Mouse (Mus musculus): Measurements from ENCODE around the gene Rps15. TPM values are rescaled to one million over a fixed set of nuclear protein-coding genes. Genes with fewer than 3 reads are reported as not detected.

The Rps15 gene
- total RNA-seq, 2 experiments from 2014 or later: 784 to 803 TPM

DNA sequence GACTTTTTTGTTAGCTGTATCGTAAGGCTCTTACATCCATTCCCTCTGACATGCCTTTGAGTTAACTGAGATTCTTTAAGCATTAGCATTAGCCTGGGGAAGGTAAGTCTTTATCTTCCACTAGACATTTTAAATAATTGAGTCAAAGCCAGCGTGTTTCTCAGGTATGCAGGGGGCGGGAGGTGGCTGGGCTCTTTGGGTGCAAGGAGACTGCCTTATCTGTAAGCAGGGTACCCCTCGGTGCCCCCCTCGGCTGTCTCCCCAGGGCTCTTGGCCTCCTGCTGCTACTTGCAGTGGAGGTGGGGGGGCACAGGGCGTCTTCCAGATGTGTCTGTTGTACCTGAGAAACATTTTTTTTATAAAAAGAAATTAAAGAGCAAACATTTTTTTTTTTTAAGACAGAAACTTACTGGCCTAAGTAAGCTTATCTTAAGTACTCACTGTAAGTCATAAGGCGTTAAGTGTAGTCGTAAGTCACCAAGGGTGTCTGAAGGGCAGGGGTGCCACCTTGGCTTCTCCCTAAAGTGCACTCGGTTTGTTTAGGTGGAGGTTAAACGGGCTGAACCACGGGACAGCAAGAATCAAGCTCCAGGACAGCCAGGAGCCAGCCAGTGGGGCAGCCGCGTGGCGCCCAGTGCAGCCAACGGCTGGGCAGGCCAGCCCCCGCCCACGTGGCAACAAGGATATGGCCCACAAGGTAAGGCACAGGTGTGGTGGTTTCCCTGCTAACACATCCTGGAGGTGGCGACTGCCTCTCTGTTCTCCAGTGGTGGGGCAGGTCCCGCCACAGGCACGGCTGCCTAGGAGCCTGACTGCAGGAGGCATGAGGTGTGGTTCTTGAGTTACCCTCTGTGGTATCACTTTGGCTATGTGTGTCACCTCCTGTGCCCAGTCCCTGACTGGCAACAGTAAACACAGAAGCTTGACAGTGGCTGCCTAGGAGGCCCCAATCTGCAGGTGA, 9.5 kb upstream of the Rps15 start:
- no peak for DNase-seq (ENCODE audit: extremely low spot score in 1 of 2, low spot score in 2 of 2)
- intact Hi-C loops (cut with DNase I): no loop called here

DNA sequence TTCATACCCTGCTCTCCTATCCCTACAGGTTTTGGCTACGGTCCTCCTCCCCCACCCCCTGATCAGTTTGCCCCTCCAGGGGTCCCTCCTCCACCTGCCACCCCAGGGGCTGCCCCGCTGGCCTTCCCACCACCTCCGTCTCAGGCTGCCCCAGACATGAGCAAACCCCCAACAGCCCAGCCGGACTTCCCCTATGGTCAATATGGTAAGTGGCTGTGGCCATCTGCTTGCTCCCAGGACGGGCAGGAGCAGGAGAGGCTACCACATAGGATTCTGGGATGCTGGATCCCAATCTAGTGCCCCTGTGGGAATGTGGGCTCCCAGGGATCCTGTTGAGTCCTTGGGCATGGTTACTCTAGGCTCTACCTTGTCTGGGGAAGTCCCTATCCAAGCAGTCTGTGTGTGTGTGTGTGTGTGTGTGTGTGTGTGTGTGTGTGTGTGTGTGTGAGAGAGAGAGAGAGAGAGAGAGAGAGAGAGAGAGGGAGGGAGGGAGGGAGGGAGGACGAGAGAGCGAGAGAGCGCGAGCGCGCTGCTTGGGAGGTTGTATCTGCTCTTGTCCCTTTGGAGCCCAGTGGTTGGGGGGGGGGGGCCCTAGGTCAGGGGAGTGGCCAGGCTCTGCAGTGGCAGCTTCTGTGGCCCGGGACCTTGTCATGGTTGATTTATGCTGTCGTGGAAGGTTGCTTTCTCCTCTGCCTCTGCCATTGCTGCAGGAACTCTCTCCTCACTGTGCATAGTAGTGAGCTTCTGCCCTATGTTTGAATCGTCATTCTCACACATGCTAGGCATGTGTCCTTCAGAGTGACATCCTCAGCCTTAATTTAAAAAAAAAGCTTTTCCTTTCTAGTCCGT, 6.8 kb upstream of the Rps15 start:
- intact Hi-C loops (cut with DNase I): no loop called here

DNA sequence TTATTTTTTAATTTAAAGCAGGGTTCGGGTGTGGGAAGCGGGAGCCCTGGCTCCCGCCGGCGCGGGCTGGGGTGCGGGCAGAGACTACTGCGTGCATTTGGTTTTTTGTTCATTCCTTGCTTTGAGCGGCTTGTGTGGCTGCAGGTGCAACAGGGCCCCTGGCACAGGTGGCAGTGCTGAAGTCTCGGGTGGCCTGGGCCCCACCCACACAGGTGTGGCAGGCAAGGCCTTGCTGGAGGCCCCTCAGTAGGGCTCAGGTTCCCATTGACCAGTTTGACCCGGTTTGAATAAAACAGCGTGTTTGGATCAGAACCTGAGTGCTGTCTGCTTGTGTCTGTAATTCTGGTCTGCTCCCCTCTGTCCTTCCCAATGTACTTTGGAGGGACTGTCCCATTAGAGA, 4.2 kb upstream of the Rps15 start:
- no peak for DNase-seq (ENCODE audit: extremely low spot score in 1 of 2, low spot score in 2 of 2)
- intact Hi-C loops (cut with DNase I): no loop called here

More for the DNA sequence above, 6.8 kb upstream of the Rps15 start:
- DNase-seq (ENCODE audit: extremely low spot score in 1 of 2, low spot score in 2 of 2): no peak

DNA sequence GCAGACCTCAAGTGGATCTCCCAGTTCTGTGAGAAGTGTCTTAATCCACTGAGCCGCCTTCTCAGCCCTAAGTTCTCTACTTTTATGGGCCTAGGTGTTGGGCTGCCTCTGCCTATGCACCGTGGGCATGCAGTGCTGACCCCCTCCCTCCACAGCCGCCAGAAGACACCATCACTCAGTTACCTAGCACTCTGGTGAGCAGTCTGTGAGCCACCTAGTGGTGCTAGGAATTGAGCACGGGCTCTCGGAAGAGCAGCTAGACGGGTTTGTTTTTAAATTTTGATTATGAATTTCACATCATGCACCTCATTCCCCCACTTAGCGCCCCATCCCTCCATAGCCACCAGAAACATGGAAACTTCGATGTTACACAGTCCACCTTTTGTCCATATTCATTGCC, 3.6 kb upstream of the Rps15 start:
- no peak for DNase-seq (ENCODE audit: extremely low spot score in 1 of 2, low spot score in 2 of 2)
- intact Hi-C loops (cut with DNase I): no loop called here

DNA sequence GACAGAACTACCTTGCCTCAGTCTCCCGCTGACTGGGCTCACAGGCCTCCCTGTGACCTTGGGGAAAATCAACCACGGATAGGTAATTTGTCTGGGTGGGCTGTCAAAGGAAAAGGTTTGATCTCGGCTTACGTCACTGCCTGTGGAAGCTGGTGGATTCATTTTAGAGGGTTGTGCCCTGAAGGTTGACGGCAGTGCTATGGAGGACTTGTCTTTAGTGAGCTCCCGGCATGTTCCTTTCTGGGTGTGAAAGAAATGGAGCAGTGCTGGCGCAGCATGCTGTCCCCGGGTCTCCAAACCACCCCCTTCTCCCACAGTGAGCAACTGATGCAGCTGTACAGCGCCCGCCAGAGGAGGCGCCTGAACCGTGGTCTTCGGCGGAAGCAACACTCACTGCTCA, 1.1 kb downstream of the Rps15 start:
- no peak for DNase-seq (ENCODE audit: extremely low spot score in 1 of 2, low spot score in 2 of 2)
- intact Hi-C loops (cut with DNase I): no loop called here

DNA sequence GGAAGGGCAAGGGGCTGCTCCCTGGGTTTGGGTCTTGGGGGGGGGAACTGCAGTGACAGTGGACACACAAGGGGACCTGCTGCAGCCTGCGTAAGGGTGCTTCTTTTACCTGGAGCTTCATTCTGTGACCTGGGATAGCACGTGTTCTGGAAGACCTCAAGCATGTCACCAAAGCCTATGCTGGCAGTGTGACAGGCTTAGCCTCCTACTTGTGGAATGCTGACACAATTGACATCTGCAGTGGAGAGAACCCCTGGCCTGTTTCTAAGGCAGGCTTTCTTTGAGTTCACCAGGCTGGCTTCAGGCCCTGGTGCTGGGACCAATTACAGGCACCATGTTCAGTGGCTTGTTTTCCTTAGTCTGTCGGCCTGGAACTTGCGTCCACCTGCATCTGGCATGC, 2.1 kb downstream of the Rps15 start:
- intact Hi-C loops (cut with DNase I): no loop called here
- no peak for DNase-seq (ENCODE audit: extremely low spot score in 1 of 2, low spot score in 2 of 2)

DNA sequence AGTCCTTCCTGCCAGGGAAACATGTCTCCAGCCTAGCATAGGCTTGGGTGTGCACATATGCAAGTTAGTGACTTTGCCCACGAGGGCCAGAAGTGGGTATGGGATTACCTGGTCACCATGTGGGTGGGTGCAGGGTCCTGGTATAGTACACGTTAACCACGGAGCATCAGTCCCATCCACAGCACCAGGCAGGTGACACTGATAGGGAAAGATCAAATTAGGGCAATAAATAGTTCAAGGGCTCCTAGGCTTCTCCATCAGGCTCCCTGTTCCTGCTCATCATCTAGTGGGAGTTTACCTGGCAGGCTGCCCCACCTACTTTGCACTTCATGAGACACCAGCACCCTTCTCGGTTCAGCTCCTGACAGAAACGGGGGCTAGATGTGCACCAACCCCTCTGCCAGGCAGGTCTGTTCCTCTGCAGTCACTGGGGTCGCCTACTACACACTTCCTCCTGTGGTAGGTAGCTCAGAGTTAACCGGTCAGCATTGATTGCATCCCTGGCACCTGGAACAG, 2.6 kb downstream of the Rps15 start:
- DNase-seq (ENCODE audit: extremely low spot score in 1 of 2, low spot score in 2 of 2): no peak
- intact Hi-C loops (cut with DNase I): no loop called here

DNA sequence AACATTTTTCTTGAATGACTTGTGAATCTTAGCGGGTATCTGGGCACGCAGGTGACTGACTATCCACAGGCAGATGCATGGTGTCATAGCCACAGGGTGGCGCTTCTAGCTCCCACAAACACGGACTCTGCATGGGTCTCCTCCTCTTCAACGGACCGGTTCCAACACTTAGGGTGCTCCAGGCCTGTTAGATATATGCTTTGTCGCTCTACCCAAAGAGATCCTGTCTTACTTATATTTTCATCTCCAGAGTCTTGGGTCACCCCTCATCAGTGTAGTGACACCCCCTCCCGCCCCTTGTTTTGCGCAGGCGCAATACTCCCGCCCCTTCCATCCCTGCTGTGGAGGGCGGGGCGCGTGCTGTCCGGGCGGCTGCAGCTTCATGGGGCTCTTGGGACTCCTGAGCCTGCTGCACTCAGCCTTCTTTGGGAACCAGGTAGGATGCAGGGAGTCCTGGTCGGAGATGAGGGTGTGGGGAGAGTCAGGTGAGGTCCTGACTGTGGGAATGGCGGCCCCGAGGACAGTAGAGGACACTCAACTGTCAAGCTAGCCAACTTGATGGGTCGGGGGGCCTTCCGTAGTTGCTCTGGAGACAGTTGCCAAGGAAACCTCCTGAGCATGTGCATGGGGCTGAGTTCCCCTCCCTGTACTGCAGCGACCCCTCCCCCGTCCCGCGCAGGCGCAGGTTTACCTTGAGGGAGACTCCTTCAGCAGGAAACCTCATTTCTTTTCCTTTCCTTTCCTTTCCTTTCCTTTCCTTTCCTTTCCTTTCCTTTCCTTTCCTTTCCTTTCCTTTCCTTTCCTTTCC, 3.6 kb downstream of the Rps15 start, which contains the start of gene Apc2:
TSS of gene Apc2 (plus strand) at position 360 of the 808 bp plus-strand sequence.
- intact Hi-C loops (cut with DNase I): no loop called here
- DNase-seq (ENCODE audit: extremely low spot score in 1 of 2, low spot score in 2 of 2): peak; percentile 79 to 83

DNA sequence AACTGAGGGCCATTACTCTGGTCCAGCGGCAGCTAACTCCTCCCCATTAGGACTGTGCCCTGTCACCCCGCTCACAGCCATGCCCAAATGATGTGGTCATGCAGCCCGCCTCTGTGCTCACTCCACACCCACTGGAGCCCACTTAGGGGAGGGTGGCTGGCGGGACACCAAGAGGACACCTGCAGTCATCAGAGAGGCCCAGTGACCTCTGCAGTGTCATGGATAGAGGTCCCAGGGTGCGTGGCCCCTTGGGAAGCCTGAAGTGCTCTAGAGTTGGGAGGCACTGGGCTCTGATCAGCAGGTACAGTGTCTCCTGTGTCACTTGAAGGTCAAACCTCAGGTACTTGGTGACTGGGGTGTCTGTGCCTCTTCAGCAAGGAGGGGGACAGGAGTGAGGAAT, 4.6 kb downstream of the Rps15 start:
- intact Hi-C loops (cut with DNase I): no loop called here
- no peak for DNase-seq (ENCODE audit: extremely low spot score in 1 of 2, low spot score in 2 of 2)

DNA sequence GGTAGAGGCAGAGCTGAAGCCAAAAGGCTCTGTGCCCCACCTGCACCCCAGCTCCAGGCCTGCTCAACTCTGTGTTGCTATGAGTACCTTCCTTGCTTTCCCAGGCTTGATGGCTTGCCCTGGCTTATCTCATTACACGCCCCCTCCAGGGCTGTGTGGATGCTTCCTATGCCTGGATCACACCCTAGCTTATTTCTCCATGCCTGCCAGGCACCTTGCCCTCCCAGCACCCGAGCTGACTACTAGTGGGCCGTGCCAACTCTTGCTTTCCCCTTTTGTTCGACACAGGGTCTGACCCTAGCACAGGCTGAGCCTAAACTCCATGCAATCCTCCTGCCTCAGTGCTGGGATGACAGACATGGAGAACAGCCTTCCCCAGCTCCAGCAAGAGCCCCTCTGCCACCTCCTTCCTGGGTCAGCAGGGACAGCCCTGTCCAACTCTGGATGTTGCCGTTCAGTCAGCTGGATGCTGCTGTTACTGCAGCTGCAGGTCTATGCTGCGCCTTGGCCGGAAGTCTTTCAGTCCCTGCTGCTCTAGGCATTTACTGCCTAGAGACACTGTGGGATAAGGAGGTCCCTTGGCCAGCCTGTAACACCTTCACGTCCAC, 5.4 kb downstream of the Rps15 start:
- intact Hi-C loops (cut with DNase I): no loop called here

DNA sequence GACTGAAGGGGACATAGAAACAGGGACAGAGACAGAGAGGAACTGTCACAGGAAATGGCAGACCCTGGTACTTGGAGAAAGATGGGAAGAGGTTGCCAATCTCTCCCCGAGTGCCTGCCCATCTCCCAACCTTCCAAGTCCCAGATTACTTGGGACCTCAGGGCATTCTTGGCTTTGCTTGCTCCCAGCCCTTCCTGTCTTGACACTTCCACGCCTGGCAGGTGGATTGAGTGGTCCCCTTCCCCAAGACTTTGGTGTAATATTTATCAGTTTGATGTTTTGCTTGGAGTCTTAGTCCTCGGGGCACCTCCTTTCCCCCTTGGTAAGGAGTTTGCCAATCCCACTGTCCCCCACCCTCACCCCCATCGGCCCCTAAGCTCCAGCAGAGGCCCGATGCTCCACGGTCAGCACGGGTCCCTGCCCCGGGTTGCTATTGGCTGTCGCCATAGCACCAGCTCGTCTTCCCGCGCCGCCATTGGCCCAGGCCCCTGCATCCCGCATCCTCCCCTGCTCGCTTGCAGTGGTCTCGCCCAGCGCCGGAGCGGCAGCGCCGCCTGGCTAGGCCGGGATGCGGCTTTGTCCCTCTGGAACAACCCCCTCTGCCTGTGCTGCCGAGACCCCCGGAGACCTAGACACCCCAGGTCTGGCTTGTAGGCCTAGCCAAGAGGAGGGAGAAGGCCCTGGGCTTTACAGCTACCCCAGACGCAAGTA, 6.5 kb downstream of the Rps15 start:
- intact Hi-C loops (cut with DNase I): no loop called here

More for the DNA sequence above, 5.4 kb downstream of the Rps15 start:
- no peak for DNase-seq (ENCODE audit: extremely low spot score in 1 of 2, low spot score in 2 of 2)

DNA sequence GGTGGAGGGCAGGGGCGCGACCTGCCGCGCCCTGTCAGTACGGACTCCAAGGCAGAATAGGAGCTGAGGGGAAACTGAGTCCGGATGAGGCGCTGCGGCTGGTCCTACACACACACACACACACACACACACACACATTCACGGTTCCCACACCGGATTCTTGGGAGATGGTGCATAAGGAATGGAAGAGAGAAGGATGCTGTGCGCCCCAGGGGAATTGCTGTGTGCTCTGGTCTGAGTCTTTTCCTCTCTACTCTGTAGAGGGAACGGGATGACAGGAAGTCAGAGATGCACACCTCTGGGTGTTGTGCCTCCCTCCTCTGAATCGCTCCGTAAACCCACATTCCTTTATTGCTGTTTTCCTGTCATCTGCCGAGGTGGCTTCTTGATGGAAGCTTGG, 7.0 kb downstream of the Rps15 start:
- intact Hi-C loops (cut with DNase I): no loop called here
- no peak for DNase-seq (ENCODE audit: extremely low spot score in 1 of 2, low spot score in 2 of 2)

More for the DNA sequence above, 6.5 kb downstream of the Rps15 start:
- peak; percentile 92 to 94 for DNase-seq (ENCODE audit: extremely low spot score in 1 of 2, low spot score in 2 of 2)

DNA sequence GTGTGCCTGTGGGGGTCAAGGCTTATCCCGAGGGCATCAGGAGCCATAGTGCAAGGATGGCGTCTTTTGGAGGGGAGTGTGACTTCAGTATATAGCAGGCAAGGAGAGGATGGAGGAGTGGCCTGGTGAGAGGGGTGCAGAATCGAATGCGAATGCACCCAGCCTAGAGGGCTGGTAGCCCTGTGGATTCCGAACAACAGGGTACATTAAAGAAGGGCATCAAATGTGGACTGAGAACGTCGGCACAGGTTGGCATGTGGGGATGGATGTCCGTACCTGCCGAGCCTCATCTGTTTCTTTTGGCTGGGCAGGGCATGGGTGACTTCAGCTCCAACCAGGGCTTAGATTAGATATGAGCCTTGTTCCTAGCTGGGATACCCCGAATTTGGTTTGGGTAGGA, 7.6 kb downstream of the Rps15 start:
- intact Hi-C loops (cut with DNase I): no loop called here
- no peak for DNase-seq (ENCODE audit: extremely low spot score in 1 of 2, low spot score in 2 of 2)

DNA sequence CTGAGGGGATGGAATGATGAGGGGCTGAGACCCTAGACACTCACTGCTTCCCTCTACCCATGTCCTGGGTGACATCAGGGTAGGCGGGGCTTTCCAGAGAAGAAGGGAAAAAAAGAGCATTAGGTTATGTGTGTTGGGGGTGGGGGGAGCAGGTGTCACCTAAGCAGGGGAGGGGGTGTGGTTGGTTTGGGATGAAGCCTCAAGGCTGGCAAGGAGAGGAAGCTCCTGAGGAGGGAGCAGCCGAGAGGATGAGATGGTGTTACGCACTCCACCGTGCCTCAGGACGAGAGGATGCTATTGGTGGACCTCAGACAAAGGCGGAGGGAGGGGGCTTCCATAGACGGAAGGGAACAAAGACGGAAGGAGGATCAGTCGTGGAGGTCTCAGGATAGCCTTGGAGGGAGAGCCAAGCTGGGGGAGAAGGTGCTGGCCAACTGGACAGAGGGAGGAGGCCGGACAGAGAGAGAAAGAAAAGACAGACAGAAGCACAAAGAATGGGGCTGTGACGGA, 8.5 kb downstream of the Rps15 start:
- peak in 1 of 2 experiments; percentile 66 for DNase-seq (ENCODE audit: extremely low spot score in 1 of 2, low spot score in 2 of 2)
- intact Hi-C loops (cut with DNase I): no loop called here

DNA sequence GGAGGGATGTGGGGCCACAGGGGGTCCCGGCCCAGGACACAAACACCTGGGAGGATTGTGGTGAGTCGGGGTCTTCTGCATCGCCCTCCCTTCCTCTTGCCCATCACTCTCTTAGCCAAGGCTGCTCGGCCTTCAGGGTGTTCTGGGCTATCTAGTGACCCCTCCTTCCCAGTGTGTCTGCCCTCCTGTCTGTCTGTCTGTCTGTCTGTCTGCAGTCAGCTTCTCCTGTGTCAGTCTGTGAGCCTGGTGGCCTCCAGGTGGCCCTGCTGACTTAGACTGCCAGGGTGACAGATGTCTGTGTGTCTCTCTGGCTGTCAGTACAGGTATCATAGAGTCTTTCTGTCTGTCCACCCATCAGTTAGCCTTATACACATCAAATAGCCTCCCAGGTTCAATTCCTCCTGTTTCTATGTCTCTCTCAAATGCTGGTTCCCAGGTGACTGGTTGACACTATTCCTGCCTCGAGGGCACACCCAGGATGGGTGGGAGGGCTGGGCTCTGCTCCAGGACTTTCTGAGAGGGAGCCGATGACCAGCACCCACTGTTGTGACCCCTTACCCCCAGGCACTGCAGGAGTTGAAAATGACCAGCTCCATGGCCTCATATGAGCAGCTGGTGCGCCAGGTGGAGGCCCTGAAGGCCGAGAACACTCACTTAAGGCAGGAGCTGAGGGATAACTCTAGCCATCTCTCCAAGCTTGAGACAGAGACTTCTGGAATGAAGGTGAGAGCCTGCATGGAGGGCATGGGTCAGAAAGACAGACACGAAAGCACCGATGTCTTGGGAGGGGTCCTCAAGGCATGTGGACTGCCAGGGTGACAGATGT, 9.2 kb downstream of the Rps15 start:
- intact Hi-C loops (cut with DNase I): no loop called here
- peak in 1 of 2 experiments; percentile 4 for DNase-seq (ENCODE audit: extremely low spot score in 1 of 2, low spot score in 2 of 2)

DNA sequence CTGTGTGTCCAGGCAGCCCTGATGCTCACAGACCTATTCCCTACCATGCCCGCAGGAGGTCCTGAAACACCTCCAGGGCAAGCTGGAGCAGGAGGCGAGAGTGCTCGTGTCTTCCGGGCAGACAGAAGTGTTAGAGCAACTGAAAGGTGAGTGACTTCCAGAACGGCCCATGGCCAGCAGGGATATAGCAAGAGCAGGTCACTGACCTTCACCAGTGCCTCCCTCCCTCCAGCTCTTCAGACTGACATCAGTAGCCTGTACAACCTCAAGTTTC, 9.8 kb downstream of the Rps15 start:
- no peak for DNase-seq (ENCODE audit: extremely low spot score in 1 of 2, low spot score in 2 of 2)
- intact Hi-C loops (cut with DNase I): no loop called here

DNA sequence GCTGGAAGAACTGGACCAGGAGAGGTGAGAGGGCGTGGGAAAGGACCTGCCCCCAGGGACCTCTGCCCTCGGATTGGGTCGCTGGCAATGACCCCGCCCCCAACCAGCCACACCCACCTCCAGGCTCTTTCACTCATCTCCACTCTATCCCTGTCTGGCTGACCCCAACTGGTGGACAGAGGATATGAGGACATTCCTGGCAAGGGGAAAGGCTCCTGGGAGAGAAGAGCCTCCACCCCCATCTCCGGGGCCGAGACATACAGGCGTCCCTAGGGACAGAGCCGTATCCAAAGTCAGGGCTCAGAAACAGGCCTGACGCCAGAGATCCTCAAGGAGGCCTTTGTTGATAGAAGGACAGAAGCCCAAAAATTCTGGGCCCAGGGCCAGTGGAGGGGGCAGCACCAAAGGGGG, 10.2 kb downstream of the Rps15 start:
- DNase-seq (ENCODE audit: extremely low spot score in 1 of 2, low spot score in 2 of 2): peak; percentile 69 to 90
- intact Hi-C loops (cut with DNase I): no loop called here
